Mouse (Mus musculus) spleen, postnatal 36 days (tissue): ENCODE data around the gene Kctd15.

Experiments used
- DNase-seq, 2 experiments: peaks; one replicate each; pipeline ENCODE4 v3.0.0; 2022; ENCODE audit warnings: low spot score in 2 of 2, mixed read lengths in 1 of 2

Gene Kctd15

GRCm38 (mm10) chr7:34656632-34657031 lies at the start of gene Kctd15:
Kctd15 (minus strand) TSS chr7:34656732.
- DNase-seq: no peak

GRCm38 (mm10) chr7:34704401-34704800 lies 47.9 kb upstream of the Kctd15 start:
- DNase-seq: no peak

GRCm38 (mm10) chr7:34703437-34703836 lies 46.9 kb upstream of the Kctd15 start:
- no peak for DNase-seq

GRCm38 (mm10) chr7:34702718-34703351 lies 46.3 kb upstream of the Kctd15 start:
- DNase-seq: no peak

- no peak for DNase-seq
Observed at GRCm38 (mm10) chr7:34699888-34700287, 43.4 kb upstream of the Kctd15 start.

GRCm38 (mm10) chr7:34698221-34698620 lies 41.7 kb upstream of the Kctd15 start:
- no peak for DNase-seq

GRCm38 (mm10) chr7:34696086-34696485 lies 39.6 kb upstream of the Kctd15 start:
- no peak for DNase-seq

GRCm38 (mm10) chr7:34694898-34695297 lies 38.4 kb upstream of the Kctd15 start:
- DNase-seq: no peak

- DNase-seq: no peak
Observed at GRCm38 (mm10) chr7:34693916-34694315, 37.4 kb upstream of the Kctd15 start.

- no peak for DNase-seq
Observed at GRCm38 (mm10) chr7:34693072-34693471, 36.5 kb upstream of the Kctd15 start.

- DNase-seq: no peak
Observed at GRCm38 (mm10) chr7:34690111-34690510, 33.6 kb upstream of the Kctd15 start.

GRCm38 (mm10) chr7:34689028-34689427 lies 32.5 kb upstream of the Kctd15 start:
- no peak for DNase-seq

- DNase-seq: no peak
Observed at GRCm38 (mm10) chr7:34685801-34686200, 29.3 kb upstream of the Kctd15 start.

- DNase-seq: no peak
Observed at GRCm38 (mm10) chr7:34685176-34685575, 28.6 kb upstream of the Kctd15 start.

GRCm38 (mm10) chr7:34680771-34681421 lies 24.4 kb upstream of the Kctd15 start:
- DNase-seq: no peak

- DNase-seq: no peak
Observed at GRCm38 (mm10) chr7:34679886-34680285, 23.4 kb upstream of the Kctd15 start.

- DNase-seq: peak; percentile 17 to 20
Observed at GRCm38 (mm10) chr7:34675831-34676514, 19.4 kb upstream of the Kctd15 start.

GRCm38 (mm10) chr7:34675120-34675790 lies 18.7 kb upstream of the Kctd15 start:
- no peak for DNase-seq

- DNase-seq: no peak
Observed at GRCm38 (mm10) chr7:34672916-34673315, 16.4 kb upstream of the Kctd15 start.

GRCm38 (mm10) chr7:34671911-34672310 lies 15.4 kb upstream of the Kctd15 start:
- DNase-seq: peak; percentile 65 to 66

- no peak for DNase-seq
Observed at GRCm38 (mm10) chr7:34670778-34671177, 14.2 kb upstream of the Kctd15 start.

GRCm38 (mm10) chr7:34669336-34669735 lies 12.8 kb upstream of the Kctd15 start:
- DNase-seq: no peak
